8 mouse cellular contexts compared by ENCODE assay signal in genomic region chr2:153345071-153345453, GRCm38 (mm10). TPM values are rescaled to one million over a fixed set of nuclear protein-coding genes. Genes with fewer than 3 reads are reported as not detected.
DNase-seq lines count a peak whose midpoint lies in the region; ATAC-seq and TF ChIP-seq lines count a peak whose summit lies in the region.

No protein-coding gene starts in this region.

- TF ChIP-seq CTCF in liver, postnatal 0 days (IDR thresholded peaks at IDR 0.05; ENCODE audit: low read depth): no peak

- intact Hi-C loops in left cerebral cortex, postnatal 4 days (cut with DNase I): no loop called here

- peak overlapping the region; percentile 40; the same call in 1 of the 2 replicates for H3K27ac ChIP-seq in brown adipose tissue, adult 24 weeks (replicated peaks; ENCODE audit: low read depth, low read length)
- H3K27ac ChIP-seq in forebrain, embryonic 16.5 days (ENCODE audit: low read length): peak overlapping the region; percentile 71
- H3K27ac ChIP-seq in liver, postnatal 0 days (ENCODE audit: low read depth): peak overlapping the region; percentile 100

- peak overlapping the region; percentile 92 for H3K4me3 ChIP-seq in brown adipose tissue, adult 24 weeks (ENCODE audit: insufficient read depth, low read depth, low read length)
- H3K4me3 ChIP-seq in forebrain, embryonic 16.5 days (replicated peaks; ENCODE audit: low read length): peak overlapping the region; percentile 82
- peak overlapping the region; percentile 90 for H3K4me3 ChIP-seq in liver, postnatal 0 days (ENCODE audit: low read depth, low read length)

- 6% methylated on average over 11 of the region's 11 CpGs for WGBS in forebrain, embryonic 16.5 days
- 3% methylated on average over 11 of the region's 11 CpGs for WGBS in liver, postnatal 0 days (ENCODE audit: insufficient replicate concordance)

- DNase-seq in left cerebral cortex, postnatal 4 days: peak; percentile 10
- DNase-seq in left cerebral cortex, adult 9 months (ENCODE audit: low spot score in 2 of 2): no peak
- DNase-seq in liver, postnatal 0 days: no peak
- DNase-seq in ovary, postnatal 14 days (ENCODE audit: low spot score): no peak
- no peak for DNase-seq in embryo, embryonic 10 days (ENCODE audit: low spot score)
- no peak for DNase-seq in embryo, embryonic 10.5 days (ENCODE audit: low spot score)

- no peaks in the 10 kb centered on the region for H3K9me3 ChIP-seq in forebrain, embryonic 16.5 days (ENCODE audit: control insufficient read depth, low read length)
- no peaks in the 10 kb centered on the region for H3K9me3 ChIP-seq in liver, postnatal 0 days (ENCODE audit: low read length)

- H3K4me1 ChIP-seq in brown adipose tissue, adult 24 weeks (ENCODE audit: control insufficient read depth, insufficient read depth, insufficient read length, low read length): peaks cover 4% of the 10 kb centered on the region; the same call in 1 of the 2 replicates
- H3K4me1 ChIP-seq in forebrain, embryonic 16.5 days (replicated peaks; ENCODE audit: control insufficient read depth, insufficient read depth, low read length): peaks cover 25% of the 10 kb centered on the region
- peaks cover 37% of the 10 kb centered on the region for H3K4me1 ChIP-seq in liver, postnatal 0 days (ENCODE audit: insufficient read depth)

- no peak for ATAC-seq in forebrain, embryonic 16.5 days
- no peak for ATAC-seq in liver, postnatal 0 days

- no peaks in the 10 kb centered on the region for H3K27me3 ChIP-seq in forebrain, embryonic 16.5 days (replicated peaks; ENCODE audit: control insufficient read depth, insufficient read depth, low read length)
- H3K27me3 ChIP-seq in liver, postnatal 0 days (ENCODE audit: insufficient read depth, low read length): no peaks in the 10 kb centered on the region

- peak overlapping the region; percentile 68 for H3K9ac ChIP-seq in forebrain, embryonic 16.5 days (replicated peaks; ENCODE audit: low read depth, low read length)
- peak overlapping the region; percentile 97 for H3K9ac ChIP-seq in liver, postnatal 0 days (replicated peaks)

- TF ChIP-seq EP300 in liver, postnatal 0 days (IDR thresholded peaks at IDR 0.05; ENCODE audit: low read depth): no peak

- peak overlapping the region; percentile 56 for H3K4me2 ChIP-seq in forebrain, embryonic 16.5 days (ENCODE audit: low read length)
- peak overlapping the region; percentile 64 for H3K4me2 ChIP-seq in liver, postnatal 0 days (ENCODE audit: low read depth, low read length)

- no peaks in the 10 kb centered on the region for H3K36me3 ChIP-seq in forebrain, embryonic 16.5 days (ENCODE audit: control insufficient read depth, insufficient read depth)
- 0 out of 2 replicates have a peak, but pooled peaks cover 3% of the 10 kb centered on the region for H3K36me3 ChIP-seq in liver, postnatal 0 days (replicated peaks; ENCODE audit: insufficient read depth, low read length)

RNA-seq across cellular contexts. Expression of gene Asxl1, which starts 0.6 kb away (rescaled TPM):
- total RNA-seq in left cerebral cortex, postnatal 4 days (2021): 10 to 100 TPM; 53.4 to 53.9 TPM
- 4.9 and 6.2 TPM in 2 replicates for polyA plus RNA-seq in brown adipose tissue, adult 24 weeks (2012; ENCODE audit: insufficient read depth, insufficient read length, missing spikeins)
- polyA plus RNA-seq in forebrain, embryonic 16.5 days (2015; fragmentation: Nextera tagmentation; extraction: Ambion mirVana): 10.9 and 11.3 TPM in 2 replicates
- polyA plus RNA-seq in liver, postnatal 0 days (2015; fragmentation: Nextera tagmentation; extraction: Ambion mirVana): 5.1 and 5.7 TPM in 2 replicates

RNA-seq across cellular contexts. Expression of gene Kif3b, which starts 53.8 kb away (rescaled TPM):
- total RNA-seq in left cerebral cortex, postnatal 4 days (2021): 100 to 1,000 TPM; 109 to 110 TPM
- polyA plus RNA-seq in brown adipose tissue, adult 24 weeks (2012; ENCODE audit: insufficient read depth, insufficient read length, missing spikeins): 7.3 and 9.4 TPM in 2 replicates
- 21.9 and 24.1 TPM in 2 replicates for polyA plus RNA-seq in forebrain, embryonic 16.5 days (2015; fragmentation: Nextera tagmentation; extraction: Ambion mirVana)
- 1.3 and 1.7 TPM in 2 replicates for polyA plus RNA-seq in liver, postnatal 0 days (2015; fragmentation: Nextera tagmentation; extraction: Ambion mirVana)

Comparison
In these comparisons a context has a peak if more than half of its experiments do, and no peak if none do; other contexts are left out.
1. H3K27ac ChIP-seq: peak in every context shown above with its lines; median percentile 100 in liver, postnatal 0 days; 71 in forebrain, embryonic 16.5 days; 40 in brown adipose tissue, adult 24 weeks.